Mouse (Mus musculus) adrenal gland, adult 2 months (tissue): ENCODE measurements around the gene Park7. TPM values are rescaled to one million over a fixed set of nuclear protein-coding genes. Genes with fewer than 3 reads are reported as not detected.

ENCODE experiments used
- DNase-seq: peaks from one replicate; pipeline ENCODE4 v3.0.0; 2021
- long read RNA-seq: library from polyadenylated mRNA; stranded (forward); transcript quantifications from one replicate; pipeline ENCODE4 v2.0.0, GENCODE M21; 2021
- polyA plus RNA-seq: library from polyadenylated mRNA; depleted of rRNA; stranded (reverse); fragments of >200 nt; gene quantifications from 2 replicates; pipeline ENCODE4 v1.2.3, GENCODE M21; 2012; rRNA removed
- total RNA-seq, 2 experiments: library from RNA; stranded (reverse); gene quantifications; 2 replicates each; pipeline ENCODE4 v1.2.3; 2021

Park7 gene
- total RNA-seq (100 to 1,000 TPM; 274 to 292 TPM), polyA plus RNA-seq (73.0 and 78.6 TPM in 2 replicates)
- long read RNA-seq, transcript Park7-201 (7 exons, 908 nt), result major isoform, 222 of 267 reads
- long read RNA-seq, transcript Park7-204 (7 exons, 882 nt), result minor isoform, 5 of 267 reads
- long read RNA-seq, partial matches to known transcripts, result 8 of 267 reads
- long read RNA-seq, other reads (novel, unspliced or antisense), result 30 of 267 reads

DNA sequence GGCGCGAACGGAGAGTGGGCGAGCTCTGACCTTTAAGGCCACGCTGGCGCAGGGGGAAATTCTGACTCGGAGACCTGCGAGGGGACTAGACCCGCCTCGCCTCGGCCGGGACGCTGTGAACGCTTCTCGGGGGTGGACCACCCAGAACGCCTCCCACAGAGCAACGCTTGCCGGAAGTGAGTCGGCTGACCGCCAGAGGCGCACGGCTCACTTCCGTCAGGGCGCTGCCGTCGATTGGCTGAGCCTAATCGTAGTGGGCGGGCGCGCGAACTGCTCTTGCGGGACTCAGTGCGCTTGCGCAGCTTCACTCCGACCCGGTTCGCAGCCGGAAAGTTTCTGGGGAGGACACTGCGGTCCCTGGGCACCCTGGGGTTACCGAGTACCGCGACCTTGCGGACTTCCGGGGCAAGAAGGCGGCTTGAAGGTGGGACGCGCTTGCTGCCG is at the start of gene Park7, which contains the start of gene Tnfrsf9:
TSS of gene Park7 (minus strand) at position 148 of the 444 bp plus-strand sequence.
TSS of gene Tnfrsf9 (plus strand) at position 273 of the 444 bp plus-strand sequence.
- peak; percentile 97 for DNase-seq

GRCm38 (mm10) chr4:150963711-150964110 is 49.5 kb upstream of the Park7 start:
- DNase-seq, result no peak

DNA sequence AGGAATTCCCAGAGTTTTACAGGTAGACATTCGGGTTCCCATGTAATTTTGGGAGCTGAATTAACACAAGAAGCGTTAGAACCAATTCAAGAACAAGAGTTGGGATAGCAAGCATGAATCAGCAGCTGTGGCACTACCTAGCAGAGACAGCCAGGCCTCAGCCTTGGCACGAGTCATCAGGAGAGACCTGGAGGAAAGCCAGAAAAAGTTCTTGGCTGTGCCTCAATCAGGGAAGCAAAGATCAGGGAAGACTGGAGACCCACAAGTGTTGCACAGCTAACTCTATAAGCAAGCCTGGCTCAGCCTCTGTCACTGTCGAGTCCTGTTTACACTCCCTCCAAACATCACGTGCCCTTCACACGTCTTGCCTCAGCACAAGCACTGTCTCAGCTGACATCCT is 48.0 kb upstream of the Park7 start:
- DNase-seq, result peak; percentile 87

- DNase-seq, result no peak
These were observed 44.3 kb upstream of the Park7 start for GRCm38 (mm10) chr4:150958536-150958935.

- DNase-seq, result no peak
These were observed 42.8 kb upstream of the Park7 start for GRCm38 (mm10) chr4:150957106-150957458.

GRCm38 (mm10) chr4:150956369-150957105 is 42.3 kb upstream of the Park7 start:
- DNase-seq, result no peak

DNA sequence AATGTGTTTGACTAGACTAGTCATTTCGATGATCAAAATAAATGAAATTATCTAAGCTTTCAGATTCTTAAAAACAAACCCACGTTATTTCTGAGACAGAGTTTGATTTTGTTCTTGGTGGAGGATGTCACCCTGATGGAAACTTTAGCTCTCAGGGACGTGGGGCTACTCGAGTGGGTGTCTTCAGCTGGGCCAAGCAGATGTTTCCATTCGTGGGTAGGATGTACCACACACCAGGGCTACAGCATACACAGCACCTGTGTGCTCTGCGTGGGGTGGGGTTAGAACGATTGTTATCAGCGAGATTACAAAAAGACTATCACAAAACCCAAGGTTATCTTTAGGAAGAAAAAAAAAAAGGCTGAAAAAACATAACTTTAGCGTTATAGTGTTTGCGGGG is 36.7 kb upstream of the Park7 start:
- no peak for DNase-seq

GRCm38 (mm10) chr4:150944707-150945106 is 30.5 kb upstream of the Park7 start:
- DNase-seq, result no peak

DNA sequence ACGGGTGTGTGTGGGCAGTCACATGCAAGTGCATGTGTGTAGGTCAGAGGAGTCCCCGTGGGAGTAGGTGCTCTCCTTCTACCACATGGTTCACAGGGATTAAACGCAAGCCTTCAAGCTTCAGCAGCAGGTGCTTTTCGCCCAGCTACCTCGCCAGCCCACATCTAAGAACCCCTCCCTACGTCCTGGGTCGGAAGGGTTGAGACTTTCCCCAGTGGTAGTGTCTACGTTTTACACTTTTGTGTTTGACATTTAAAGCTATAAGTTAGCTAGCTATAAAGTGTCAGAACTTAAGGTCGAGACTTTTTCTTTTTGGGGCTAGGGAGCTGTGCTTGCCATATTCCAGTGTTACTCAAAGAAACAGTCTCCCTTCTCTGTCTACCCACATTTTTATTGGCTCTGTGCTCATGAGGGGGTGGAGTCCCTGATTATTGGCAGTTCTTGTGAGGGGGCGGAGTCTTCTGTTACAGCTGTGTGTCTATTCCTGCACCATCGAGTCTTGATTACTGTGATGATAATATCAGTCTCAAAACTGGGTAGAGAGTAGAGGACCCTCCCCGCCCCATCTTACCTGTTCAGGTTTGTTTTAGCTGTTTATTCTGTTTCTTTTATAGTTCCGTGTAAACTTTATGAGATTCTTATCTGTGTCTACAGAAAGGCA is 25.9 kb upstream of the Park7 start:
- no peak for DNase-seq

DNA sequence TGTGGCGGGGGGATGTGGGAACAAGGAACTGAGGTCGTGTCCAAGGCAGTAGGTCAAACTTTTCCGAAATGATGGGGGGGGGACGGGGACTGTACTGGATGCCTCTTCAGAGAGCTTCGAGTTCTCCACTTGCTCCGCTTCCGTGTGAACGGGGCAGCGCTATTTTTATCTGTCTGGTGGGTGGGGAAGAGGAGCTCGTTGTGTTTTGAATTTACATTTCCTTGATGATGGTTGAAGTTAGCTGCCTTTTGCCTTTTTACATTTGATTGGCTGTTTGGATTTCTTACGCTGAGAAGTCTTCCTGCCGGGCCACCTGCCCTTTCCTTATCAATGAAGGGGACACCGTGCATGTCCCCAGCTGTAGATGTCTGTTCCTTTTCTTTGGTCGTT is 23.8 kb upstream of the Park7 start:
- DNase-seq, result no peak

GRCm38 (mm10) chr4:150937293-150938062 is 23.2 kb upstream of the Park7 start:
- peak; percentile 38 for DNase-seq

DNA sequence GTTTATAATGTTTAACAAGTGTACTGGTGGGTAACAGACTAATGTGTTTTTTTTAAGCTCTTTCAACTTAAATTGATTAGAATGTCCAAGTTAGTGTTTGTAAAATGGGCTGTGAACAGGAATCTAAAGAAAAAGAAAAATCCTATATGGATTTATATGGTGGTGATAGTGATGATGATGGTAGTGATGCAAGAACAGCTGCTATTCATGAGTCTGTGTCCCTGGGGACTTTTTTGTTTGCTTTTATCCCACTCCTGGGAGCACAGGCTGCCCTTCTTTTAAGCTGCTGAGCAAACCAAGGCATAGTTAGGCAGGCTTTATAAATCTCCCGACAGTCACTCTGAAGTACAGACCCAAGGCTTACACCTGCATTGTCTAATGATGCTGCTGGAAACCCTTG is 19.3 kb upstream of the Park7 start:
- DNase-seq, result no peak

DNA sequence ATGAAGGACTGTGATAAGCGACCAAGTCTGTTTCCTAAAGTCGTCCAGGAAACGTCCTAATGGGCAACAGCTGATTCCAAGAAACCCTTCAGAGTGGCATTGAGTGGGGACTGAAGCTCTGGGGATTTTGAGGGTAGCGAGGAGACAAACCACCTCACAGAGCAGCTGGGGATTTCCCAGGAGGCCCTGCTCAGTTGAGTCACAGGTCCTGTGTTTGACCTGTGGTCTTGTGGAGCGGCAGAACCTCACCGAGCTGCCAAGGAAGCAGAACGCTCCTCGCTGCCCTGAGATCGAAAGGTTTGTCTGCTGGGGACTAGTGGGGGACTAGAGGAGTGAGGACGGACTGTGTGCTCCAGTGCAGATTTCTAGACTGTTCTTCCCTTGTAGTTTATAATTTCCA is 13.6 kb upstream of the Park7 start:
- DNase-seq, result no peak

DNA sequence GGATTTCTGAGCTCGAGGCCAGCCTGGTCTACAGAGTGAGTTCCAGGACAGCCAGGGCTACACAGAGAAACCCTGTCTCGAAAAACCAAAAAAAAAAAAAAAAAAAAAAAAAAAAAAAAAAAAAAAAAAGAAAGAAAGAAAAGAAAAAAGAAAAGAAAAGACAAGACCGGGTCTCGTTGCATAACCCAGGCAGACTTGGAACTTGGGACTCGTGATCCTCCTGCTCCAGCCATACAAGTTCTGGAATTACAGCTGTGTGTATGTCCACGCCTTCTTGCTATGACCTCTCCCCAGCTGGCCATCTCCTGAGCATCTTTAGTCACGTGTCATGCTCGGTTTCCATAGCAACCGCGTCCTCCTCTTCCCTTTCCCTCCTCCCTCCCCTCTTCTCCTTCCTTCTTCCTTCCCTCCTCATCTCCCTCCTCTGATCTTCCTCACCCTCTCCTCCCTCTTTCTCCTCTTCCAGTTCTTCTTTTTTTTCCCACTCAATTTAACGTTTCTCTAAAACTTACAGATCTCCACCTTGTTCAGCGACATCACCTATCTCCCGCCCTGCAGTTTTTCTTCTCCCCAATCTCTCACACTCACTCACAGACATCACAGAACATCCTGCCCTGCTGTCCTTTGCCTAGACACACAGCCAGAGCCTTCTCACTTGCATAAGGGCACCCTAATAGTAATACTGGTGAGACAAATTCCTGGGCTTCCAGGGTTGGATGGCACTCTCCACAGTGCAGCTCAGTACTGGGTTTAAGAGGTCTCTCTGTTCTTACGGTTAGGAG is 12.9 kb upstream of the Park7 start:
- DNase-seq, result no peak

DNA sequence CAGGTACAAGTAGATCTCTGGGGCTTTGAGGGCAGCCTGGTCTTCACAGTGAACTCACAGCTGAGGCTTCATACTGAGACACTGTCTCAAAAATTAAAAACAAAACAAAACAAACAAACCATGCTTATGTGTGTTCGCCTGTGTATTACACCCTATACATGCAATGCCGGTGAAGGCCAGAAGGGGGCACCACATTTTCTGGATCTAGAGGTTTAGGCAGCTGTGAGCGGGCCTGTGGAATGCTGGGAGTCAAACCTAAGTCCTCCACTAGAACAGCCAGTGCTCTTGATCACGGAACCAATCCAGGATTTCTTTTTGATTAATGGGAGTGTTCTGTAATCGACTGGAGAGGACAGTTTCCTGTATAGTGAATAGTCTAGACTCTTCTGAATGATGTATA is 11.7 kb upstream of the Park7 start:
- no peak for DNase-seq

GRCm38 (mm10) chr4:150924936-150925335 is 10.7 kb upstream of the Park7 start:
- DNase-seq, result no peak

DNA sequence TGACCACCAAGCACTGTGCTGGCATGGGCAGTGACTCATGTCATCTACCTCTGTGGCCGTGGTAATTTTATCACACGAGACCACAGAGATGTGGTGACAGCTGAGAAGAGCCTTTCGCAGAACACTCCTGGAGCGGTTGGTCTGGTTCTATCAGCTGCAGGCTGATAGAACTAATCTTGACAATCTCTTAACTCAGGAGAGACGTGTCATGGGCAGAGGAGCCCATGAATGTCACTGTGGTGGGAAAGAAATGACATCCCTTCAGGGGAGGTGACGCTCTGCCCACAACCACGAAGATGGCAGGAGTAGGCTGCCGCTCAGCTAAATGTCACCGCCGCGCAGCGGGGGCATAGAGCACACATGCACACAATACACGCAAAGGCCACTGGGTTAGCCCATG is 10.1 kb upstream of the Park7 start:
- no peak for DNase-seq

- no peak for DNase-seq
These were observed 7.0 kb upstream of the Park7 start for GRCm38 (mm10) chr4:150921206-150921605.

GRCm38 (mm10) chr4:150917336-150918027 is 3.2 kb upstream of the Park7 start:
- no peak for DNase-seq

- no peak for DNase-seq
These were observed 1.1 kb upstream of the Park7 start for GRCm38 (mm10) chr4:150915181-150915906.
